Mouse (Mus musculus) T-helper 2 cell (primary cell): ENCODE data around the gene Psap.

ENCODE experiments used
- in situ Hi-C: fragments of 300-600 bp; cut with MboI, MseI; formaldehyde crosslinking; loops from one replicate; pipeline ENCODE4 v1.15.1; 2025; ENCODE audit warnings: high pct_unique_total_duplicates

Psap gene

DNA sequence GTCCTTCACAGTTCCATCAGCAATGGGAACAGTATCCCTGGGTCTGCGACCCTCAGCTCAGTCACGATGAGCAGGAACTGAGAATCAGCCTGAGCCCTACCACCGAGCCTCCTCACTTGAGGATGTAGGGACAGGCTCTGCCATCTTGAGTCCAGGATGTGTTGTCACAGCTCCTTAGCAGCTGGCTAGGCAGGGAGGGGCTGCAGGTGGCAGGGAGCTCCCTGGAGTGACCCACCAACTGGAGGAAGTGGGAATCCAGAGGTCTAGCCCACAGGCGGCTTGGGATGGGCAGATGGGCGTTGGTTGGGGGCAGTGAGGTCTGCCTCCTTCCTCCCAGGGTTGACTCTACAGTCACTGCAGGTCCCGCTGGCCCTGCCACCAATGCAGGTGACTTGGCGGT lies 14.1 kb upstream of the Psap start:
- in situ Hi-C loops: no loop called here

DNA sequence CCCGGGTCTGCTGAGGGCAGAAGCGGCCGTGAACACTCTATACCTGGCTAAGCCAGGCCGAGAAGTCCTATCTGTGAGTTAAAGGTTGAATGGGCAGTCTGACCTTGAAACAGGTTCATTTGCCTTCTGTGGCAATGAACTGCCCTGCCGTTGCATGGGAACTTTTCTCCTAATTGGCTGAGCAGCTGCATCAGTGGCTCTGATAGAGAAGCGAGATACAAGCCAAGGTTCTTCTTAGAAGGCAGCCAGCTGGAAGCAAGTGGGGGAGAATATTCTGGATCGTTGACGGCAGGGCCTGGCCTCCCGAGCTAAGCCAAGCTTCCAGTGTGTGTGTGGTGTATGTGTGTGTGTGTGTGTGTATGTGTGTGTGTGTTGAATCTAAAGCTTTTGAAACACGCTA lies 12.2 kb upstream of the Psap start:
- in situ Hi-C loops: no loop called here

DNA sequence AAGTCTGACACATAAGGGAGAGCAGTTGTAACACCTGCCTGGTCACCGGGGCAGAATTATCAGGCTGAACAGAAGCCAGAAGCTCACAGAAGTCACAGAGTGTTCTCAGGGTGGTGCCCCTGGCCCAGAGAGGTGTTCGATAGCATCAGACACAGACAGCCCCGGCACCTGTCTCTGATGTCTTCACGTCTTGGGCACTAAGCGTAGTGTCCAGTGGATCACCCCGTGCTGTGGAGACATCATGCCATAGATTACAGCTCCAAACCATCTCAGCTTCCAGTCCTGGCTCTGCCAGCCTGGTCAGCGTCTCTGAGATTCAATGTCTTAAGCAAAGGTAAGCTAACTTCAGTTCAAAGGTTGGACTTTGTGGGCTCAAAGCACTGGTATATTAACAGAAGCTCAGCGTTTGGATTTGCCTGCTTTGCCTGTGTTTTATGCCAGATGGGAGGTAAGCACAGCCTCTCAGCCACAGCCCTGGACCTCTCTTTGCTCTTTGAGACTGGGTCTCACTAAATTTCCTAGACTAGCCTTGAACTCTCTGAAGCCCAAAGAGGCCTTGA lies 10.5 kb upstream of the Psap start:
- in situ Hi-C loops: no loop called here

- in situ Hi-C loops: no loop called here
Measured at GRCm38 (mm10) chr10:60268738-60269137, 8.7 kb upstream of the Psap start.

GRCm38 (mm10) chr10:60269141-60270064 lies 8.0 kb upstream of the Psap start:
- in situ Hi-C loops: no loop called here

DNA sequence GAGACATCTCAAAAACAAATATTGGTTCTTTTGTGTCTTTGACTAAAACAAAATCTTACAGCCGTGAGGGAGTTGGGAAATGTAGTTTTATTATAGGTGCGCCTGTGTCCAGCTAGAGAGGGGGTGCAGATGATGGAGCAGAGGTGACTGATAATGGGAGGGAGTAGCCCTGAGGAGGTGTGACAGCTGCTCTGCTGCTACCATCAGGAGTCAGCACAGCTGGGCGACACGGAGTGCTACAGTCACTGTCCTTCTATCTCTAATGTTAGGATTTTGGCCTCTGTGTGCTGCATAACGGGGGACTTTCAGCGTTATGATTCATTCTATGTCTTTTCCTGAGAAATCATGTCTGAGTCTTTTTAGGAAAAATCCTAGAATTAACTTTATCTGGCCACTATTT lies 6.4 kb upstream of the Psap start:
- in situ Hi-C loops: no loop called here

- in situ Hi-C loops: no loop called here
Measured at GRCm38 (mm10) chr10:60272241-60272640, 5.2 kb upstream of the Psap start.

DNA sequence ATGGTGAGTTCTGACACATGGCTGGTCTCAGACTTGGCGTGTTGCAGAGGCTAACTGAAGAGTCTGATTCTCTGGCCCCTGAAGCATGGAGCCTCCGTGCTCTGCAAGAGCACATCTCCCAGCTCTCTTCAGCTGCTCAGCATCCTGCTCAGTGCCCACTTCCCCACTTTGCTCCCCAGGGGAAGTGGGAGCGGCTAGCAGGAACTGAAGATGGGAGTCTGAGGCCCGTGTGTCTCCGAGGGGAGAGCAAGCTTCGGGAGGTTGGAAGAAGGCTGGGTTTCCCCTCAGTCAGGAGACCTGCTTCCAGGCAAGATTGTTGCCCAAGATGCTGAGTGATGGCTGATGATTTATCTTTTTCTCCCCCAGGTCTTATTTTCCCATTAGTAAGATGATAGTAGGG lies 4.0 kb upstream of the Psap start:
- in situ Hi-C loops: no loop called here

- in situ Hi-C loops: loop anchor here (5.0 kb wide), 1 partner anchor 69 kb away; the partner anchor contains the start of gene Vsir
Measured at GRCm38 (mm10) chr10:60278006-60278399, 576 bp downstream of the Psap start.

DNA sequence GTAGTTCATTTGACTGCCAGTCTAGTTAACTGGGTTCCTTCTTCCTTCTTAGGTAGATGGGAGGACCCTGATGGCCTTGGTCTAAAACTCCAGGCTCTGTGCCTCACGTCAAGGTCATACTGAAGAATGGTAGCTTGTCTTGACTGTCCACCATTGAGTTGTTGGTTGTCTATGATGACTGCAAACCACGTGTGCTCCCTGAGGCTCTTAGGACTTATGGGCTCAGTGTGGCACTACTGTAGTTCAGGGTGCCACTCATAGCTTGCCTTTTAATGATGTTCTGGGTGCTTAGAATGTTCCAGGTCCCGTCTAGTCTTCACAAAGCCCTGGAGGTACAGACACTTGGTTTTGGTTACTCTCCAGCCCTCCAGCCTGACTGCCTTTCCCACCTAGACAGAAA lies 1.4 kb downstream of the Psap start:
- in situ Hi-C loops: loop anchor here (5.0 kb wide), 1 partner anchor 69 kb away; the partner anchor contains the start of gene Vsir

GRCm38 (mm10) chr10:60279290-60279940 lies 2.0 kb downstream of the Psap start:
- in situ Hi-C loops: loop anchor here (5.0 kb wide), 1 partner anchor 68 kb away; the partner anchor contains the start of gene Vsir

DNA sequence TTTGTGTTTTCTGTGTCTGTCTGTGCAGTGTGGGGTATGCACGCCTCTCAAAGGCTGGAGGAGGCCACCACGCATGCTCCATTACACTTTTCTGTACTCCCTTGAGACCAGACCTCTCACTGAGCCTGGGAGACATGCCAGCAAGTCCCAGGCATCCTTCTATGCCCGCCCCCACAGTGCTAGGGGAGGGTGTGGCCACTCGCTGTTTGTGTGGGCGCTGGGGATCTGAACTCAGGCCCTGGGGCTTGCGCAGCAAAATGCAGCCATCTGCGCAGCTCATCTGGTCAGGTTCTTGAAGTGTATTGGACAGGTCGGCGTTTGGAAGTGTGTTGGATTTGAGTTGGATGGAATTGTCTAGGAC lies 2.5 kb downstream of the Psap start:
- in situ Hi-C loops: loop anchor here (5.0 kb wide), 1 partner anchor 67 kb away; the partner anchor contains the start of gene Vsir

DNA sequence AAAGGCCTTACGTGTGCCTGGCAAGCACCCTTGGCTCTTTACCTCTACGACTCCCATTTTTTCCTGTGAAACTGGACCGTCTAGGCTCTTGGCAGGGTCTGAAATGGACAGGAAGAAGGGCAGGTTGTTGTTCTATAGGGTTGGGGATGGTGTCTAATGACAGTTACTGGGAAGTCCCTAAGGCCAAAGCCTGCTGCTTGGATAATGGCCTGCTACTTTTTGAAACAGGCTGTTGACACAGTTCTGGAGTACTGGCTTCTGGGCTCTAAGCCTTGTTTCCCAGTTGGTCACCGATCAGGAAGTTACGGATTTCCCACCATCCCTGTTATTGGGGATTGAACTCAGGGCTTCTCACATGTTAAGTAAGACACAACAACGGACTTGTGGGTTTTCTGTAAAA lies 2.9 kb downstream of the Psap start:
- in situ Hi-C loops: no loop called here

DNA sequence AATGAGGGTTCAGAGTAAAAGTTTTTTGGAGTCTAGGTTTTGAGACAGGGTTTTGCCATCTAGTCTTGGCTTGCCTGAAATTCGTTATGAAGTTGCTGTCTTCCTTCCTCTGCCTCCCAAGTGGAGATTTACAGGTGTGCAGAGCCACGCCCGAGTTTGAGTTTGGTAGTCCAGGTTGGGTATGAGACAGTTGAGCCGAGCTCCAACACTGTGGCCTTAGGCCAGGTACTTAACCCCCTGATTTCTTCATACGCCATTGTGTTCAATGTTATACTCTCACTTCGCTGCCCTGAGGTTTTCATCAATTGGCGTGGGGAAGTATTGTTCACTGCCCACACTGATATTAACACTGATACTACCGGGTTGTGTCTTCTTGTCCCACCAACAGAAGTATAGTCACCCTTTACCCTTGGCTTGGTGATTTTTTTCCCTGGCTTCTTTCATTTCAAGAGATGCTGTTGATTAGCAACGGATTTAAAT lies 4.2 kb downstream of the Psap start:
- in situ Hi-C loops: no loop called here

GRCm38 (mm10) chr10:60282116-60283014 lies 4.9 kb downstream of the Psap start:
- in situ Hi-C loops: no loop called here

GRCm38 (mm10) chr10:60284248-60284647 lies 6.8 kb downstream of the Psap start:
- in situ Hi-C loops: no loop called here

- in situ Hi-C loops: no loop called here
Measured at GRCm38 (mm10) chr10:60284676-60285111, 7.3 kb downstream of the Psap start.

- in situ Hi-C loops: no loop called here
Measured at GRCm38 (mm10) chr10:60285183-60285582, 7.8 kb downstream of the Psap start.

GRCm38 (mm10) chr10:60285676-60286372 lies 8.4 kb downstream of the Psap start:
- in situ Hi-C loops: no loop called here

GRCm38 (mm10) chr10:60286546-60286945 lies 9.1 kb downstream of the Psap start:
- in situ Hi-C loops: no loop called here

GRCm38 (mm10) chr10:60287161-60287560 lies 9.7 kb downstream of the Psap start:
- in situ Hi-C loops: no loop called here
